Mouse (Mus musculus) WW6 (cell line): ENCODE measurements around the gene Phactr4.

ENCODE experiments used
- DNase-seq: peaks from one replicate; pipeline ENCODE4 v3.0.0-alpha.2; 2013; ENCODE audit warnings: low read depth, low spot score

The Phactr4 gene

DNA sequence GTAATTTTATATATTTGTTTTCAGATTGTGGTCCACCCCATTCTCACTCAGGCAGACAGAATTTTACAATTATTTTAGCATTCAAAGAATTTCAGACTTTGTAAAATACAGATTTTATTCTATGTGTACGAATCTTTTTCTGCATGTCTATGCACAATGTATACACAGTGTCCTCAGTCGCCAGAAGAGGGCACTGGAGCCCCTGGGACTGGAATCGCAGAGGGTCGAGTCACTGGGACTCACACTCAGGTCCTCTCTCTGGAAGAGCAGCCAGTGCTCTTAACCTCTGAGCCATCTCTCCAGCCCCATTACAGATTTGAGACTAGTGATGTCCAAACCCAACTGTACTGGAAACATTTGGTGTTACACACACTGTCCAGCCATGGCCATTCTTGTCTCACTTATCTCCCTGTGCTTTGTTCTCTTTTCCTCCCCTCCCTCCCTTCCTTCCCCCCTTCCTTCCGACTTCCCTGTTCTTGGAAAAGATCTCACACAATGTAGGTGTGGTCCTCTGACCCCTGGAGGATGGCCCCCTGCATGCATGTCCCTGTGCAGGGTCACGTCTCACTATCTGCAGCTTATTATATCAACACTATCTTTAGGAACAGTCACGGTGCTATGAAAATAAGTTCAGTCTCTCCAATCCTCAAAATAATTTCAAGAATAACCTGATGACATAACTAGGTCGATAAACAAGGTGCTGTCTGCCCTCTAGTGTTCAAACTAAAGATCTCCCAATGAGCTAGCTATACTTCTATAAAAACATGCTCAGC is 10.8 kb downstream of the Phactr4 start:
- no peak for DNase-seq

DNA sequence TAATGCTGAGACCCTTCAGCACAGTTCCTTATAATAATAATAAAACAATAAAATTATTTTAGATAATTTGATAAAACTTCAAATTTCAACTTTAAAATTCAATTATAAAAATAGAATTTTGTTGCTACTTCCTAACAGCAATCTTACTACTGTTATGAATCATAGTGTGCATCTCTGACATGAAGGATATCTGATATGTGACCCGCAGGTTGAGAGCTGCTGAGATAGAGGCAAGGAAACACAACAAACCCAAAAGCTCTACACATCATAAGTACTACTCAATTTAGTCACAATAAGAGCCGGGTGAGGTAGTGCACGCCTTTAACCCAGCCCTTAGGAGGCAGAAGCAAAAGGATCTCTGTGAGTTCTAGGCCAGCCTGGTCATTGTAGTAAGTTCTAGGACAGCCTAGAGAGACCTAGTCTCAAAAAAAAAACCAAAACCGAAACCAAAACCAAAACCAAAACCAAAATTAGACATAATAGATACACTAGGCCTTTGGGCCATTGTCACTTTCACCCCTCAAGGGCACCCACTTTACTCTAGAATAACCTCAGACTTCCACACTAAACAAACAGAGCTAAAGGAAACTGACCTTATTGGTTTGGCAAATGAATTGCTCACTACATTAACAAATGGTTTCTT is 12.6 kb downstream of the Phactr4 start:
- no peak for DNase-seq

DNA sequence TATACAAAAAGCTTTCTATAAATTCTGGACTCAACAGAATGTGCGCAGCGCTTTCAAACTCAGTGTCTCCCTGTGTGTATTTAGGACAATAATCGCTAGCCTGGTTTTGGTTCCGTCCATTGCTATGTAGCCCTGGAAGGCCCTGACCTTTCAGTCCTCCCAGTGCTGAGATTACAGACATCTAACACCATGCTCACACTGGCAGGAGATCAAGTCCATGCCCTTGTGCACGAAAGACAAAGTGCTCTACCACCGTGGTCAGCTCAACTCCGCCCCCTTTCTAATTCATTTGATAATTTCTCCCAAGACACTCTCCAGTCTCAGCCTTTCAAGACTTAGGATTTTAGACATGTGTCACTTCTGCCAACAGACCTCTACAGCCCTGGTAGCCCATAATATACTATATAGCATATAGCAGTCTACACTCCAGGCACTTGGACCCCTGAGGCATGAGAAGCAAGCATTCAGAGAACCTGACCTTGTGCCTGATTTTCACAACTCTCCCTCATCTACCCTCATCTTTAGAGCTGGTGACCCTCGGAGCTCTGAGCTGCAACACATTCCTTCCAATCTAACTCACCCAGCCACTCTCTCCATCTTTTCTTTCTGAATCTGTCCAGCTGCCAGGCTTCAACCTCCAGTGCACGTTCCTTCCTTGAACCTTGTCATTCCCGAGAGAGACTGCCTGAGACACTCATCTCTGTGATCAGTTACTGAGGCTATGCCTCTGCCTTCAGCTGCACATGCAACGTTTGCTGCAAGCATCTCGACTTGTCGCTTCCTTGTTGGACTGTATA is 15.7 kb downstream of the Phactr4 start:
- no peak for DNase-seq

DNA sequence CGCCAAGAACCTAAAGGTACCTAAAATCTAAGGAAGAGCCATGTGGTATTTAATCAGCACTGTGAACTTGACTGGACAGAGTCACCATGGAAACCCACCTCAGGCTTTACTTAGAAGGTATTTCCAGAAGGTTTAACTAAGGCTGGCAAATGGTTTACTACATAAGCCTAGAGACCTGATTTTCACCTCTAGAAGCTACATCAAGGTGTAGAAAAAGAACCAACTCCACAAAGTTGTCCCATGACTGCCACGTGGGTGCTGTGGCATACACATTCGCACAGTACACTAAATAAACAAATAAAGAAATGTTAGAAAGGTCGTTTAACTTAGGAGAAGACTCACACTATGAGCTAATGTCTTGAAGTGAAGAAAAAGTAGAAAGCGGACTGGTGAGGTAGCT is 17.7 kb downstream of the Phactr4 start:
- no peak for DNase-seq

DNA sequence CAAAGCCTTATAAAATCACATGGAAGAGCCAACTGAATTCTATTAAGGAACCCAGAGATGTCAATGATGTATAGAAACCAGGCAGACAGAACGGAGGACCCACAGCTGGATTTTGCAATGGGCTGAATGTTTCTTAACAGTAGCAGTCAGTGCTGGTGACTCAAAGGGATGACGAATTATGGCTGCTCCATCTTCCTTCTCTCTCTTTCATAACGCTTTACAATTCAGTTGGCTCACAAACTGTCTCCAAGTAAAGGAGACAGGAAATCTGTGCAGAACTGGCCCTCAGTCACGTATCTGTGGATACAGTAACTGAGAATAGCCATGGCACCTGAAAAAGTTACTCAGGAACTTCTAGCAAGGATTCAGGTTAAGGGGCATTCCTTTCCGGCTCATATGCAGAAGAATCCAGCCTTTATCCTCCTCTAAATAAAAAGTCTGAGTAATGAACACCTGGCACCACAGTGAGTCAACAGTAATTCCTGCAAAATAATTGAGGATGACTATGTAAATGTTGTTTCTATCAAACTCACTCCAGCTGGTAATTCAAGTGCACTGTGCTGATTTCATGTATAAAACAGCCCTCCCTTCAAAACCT is 19.1 kb downstream of the Phactr4 start:
- DNase-seq = no peak

DNA sequence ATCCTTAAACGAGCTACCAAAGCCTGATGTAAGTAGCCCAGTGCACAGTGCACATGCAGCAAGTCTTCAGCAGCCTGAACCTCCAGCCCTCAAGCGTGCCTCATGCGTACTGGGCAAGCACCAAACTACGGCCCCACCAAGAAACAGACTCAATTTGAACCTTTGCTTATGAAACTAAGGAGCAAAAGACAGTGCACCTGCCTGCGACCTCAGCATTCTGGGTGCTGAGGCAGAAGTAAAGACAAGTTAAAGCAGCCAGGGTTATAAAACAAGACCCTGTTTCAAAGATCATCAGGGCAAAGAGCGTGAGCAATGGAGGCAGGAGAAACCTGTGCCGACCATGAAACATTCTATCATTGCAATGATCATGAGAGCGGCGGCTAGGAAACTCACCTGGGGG is 21.3 kb downstream of the Phactr4 start:
- DNase-seq = no peak

DNA sequence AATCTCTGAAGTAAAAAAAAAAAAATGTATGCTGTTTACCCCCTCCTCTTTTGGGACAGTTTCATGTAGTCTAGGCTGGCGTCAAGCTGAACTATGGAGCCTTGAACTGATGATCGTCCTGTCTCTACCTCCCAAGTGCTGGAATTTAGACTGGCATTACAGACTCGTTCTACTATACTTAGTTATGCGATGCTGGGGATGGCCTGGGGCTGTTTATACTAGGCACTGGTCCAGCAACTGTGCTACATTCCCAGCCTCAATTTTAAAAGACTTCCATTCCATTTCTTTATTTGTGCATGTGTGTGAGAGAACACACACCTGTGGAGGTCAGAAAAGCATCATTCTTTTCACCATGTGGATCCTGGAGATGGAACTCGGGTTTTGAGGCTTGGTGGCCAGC is 23.4 kb downstream of the Phactr4 start:
- DNase-seq = no peak

DNA sequence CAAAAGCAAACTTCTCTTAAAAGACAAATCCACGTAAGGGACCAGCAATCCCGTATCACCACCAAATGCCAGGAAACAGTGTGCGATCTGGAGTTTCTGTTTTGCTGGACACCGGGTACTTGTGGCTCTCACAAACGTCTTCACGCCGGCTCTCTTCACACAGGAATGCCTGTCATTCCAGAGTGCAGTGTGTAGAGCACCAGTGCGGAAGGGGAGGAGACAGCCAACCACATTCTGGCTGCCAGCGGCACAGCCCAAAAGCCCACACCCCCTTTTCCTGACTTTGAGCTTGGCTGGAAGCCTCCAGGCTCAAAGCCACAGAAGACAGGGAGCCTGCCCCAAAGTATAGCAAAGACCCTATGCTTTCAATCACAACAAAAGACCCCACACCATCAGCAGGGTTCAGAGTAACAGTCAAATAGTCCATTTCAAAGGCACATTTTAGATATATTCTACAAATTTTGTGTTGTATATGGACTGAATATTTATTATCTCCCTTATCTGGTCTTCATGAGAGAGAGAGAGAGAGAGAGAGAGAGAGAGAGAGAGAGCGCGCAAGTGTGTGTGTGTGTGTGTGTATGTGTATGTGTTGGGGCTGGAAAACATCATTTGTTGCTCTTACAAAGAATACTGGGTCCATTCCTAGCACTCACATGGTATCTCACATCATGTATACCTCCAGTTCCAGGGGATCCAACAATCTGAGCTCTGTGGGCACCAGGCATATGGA is 24.1 kb downstream of the Phactr4 start:
- peak; percentile 47 for DNase-seq

DNA sequence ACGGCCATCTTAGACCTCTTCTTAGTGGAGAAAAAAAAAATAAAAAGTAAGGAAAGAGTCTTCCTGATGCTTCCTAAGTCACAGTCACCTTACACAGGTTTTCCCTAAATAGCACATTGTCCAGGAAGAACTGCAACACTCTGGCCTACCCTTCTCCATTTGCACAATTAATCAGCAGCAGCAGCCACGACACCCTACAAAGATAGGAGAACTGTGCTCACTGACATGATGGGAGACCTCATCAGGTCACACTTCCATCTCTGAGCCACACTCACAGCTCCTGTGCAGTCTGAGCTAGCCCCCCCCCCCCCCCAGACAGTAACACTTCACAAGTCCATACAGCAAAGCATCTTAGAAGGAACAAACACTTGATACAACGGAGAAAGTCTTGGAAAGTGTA is 25.2 kb downstream of the Phactr4 start:
- DNase-seq = no peak

DNA sequence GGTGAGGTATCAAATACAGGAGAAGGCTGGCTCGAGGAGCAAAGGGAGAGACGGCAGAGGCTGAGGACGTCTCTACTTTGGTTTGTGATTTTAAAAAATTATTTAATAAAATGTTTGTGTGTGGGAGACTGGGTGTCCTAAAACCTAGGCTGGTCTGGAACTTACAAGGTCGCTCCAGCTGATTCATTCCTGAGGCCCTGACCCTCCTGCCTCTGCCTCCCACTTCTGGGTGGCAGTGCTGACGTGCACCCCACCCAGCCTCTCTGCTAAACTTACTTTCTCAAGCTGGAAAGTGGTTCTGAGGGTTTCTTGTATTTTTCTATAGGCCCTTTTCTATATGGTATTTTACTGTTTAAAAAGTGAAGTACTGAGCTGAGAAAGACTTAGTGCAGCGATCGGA is 26.0 kb downstream of the Phactr4 start:
- no peak for DNase-seq

DNA sequence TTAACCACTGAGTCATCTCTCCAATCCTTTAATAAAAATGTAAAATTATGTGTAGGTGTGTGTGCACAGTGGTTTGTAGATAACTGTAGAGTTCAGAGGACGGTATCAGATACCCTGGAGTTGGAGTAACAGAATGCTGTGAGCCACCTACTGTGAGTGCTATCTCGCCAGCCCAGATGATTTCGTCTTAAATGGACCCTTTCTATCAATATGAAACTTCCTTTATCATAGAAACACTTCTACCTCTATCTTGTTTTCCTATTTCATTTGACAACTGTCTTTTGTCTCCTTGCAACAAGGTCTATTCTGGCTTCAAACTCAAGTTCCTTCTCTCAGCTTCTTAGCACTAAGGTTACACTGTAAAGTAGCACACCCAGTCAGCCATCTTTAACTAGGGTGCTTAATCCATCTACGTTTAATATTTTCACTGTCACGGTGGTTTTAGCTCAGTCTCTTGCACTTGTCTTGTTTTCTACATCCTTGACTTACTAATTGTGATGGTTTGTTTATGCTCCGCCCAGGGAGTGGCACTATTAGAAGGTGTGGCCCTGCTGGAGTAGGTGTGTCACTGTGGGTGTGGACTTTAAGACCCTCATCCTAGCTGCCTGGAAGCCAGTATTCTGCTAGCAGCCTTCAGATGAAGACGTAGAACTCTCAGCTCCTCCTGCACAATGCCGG is 31.1 kb downstream of the Phactr4 start:
- DNase-seq = no peak

DNA sequence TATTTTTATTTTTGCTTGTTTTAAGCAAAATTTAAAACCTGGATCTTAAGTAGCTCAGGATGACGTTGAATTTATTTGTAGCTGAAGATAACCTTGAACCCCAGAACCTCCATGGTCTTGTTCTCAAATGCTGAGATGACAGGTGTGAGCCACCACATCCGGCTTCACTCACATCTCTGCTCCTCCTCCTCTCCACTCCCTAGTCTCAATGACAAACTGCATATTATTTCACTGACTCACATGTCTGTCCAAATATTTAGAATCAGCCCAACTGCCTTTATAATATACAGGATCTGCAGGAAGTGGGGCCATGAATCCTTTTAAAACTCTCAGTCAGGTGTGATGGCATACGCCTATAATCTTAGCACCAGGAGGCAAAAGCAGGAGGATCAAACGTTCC is 33.0 kb downstream of the Phactr4 start:
- no peak for DNase-seq

DNA sequence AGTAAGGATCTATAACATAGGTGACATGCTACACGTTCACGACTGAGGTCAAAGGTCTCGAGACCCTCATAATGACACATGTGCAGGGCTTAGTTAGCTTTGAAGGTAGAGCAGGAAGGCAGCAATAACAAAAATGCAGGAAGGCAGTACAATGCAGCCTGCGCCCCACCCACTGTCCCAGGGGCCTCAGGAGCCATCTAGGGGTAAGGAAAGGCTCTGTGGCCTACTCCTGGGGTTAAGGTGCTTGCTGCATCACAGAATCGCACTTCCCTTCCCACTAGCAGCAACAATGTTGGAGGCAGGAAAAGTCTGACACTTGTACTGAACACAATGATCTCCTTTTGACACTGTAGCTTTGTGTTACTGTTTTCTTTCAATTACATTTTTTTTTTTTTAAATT is 34.7 kb downstream of the Phactr4 start:
- no peak for DNase-seq

DNA sequence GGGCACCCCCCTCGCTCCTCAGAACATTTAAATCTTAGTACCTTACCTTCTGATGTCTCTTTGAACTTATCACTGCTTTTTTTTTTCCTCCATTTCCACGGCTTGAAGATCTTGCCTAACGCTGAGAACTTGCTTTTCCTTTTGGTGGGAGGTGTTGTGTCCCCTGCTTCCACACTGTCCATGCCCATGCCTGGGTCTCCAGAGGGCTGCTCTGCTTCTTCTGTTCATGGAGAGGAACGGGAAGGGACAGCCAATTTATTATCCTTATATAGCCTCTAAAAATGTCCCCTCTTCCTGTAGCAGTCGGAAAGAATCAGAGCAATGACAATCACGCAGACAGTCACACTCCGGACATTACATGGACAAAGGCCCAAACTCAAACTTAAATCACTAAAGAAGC is 35.4 kb downstream of the Phactr4 start:
- no peak for DNase-seq

DNA sequence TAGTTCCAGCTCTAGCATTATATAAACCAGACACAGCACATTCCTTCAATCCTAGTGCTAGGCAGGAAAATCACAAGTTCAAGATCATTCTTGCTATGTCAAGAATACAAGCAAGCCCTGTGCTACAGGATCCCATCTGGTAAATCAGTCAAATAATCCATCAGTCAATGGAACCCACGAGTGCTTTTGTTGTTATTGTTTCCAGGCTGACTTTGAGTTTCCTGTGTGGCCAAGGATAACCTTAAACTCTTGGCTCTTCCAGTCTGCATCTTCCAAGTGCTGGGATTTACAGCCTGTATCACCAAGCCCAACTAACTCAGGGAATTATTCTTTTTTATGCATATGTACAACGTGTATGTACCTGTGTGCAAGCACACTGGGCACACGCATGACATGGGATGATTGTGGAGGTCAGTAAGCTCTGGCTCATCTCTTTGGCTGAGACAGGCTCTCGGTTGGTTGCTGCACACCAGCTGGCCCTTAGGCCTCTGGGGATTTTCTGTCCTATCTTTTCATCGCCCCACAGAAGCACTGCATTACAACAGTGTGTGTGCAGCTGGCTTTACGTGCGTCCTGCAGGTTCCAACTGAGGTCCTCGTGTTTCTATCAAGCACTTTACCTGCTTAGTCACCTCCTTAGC is 36.4 kb downstream of the Phactr4 start:
- DNase-seq = no peak

DNA sequence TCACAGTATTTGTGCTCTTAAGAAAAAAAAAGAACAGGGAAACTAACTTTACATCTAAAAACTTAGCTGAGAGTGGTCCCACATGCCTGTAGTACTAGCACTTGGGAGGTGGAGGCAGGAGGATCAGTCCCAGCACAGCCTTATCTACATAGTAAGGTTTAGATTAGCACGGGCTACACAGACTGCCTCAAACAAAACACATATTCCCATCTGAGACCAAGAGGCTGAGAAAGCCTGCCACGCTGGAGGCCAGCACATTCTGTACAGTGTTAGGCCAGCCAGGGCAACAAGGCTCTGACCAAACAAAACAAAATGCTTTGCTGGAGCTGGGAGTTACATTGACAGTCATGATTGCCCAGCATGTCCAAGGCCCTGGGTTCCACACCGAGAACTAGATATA is 38.8 kb downstream of the Phactr4 start:
- DNase-seq = no peak

DNA sequence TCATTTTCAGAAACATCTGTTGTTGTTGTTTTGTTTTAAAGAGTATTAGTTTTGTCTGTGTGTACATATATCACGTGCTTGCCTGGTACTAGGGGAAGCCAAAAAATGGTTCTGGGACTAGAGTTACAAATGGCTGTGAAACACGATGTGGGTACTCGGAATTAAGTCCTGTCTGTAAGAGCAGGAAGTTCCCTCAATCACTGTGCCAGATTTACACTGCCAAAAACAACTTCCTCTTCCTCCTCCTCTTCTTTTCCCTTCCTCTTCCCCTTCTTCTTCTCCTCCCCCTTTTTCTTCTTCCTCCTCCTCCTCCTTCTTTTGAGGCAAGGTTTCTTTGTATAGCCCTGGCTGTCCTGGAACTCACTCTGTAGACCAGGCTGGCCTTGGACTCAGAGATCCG is 40.0 kb downstream of the Phactr4 start:
- DNase-seq = no peak

DNA sequence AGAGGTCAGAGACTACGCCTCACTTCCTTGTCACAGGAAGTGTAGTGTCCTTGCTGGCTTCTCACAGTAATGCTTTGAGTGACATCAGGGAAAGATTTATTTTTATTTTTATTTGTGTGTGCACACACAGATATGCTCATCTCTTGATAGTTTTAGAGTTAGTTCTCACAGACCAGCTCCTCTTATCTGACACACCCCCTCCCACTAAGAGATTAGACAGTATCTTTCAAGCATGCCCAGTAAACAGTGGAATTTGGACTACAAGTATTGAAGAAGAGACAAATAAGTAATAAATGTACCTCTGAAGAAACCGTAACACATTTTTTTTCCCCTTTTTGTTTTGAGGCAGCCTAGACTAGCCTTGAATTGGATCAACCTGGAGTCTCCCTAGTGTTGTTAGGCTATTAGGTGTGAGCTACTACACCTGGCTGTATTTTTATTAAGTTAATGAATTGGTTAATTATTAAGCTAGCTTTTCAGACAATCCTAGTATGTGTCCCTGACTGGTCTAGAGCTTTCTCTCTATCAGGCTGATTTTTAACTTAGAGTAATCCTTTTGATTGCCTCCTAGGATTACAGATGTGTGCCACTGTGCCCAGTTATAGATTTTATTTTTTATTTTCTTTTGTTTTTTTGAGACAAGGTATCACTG is 41.2 kb downstream of the Phactr4 start:
- DNase-seq = no peak

DNA sequence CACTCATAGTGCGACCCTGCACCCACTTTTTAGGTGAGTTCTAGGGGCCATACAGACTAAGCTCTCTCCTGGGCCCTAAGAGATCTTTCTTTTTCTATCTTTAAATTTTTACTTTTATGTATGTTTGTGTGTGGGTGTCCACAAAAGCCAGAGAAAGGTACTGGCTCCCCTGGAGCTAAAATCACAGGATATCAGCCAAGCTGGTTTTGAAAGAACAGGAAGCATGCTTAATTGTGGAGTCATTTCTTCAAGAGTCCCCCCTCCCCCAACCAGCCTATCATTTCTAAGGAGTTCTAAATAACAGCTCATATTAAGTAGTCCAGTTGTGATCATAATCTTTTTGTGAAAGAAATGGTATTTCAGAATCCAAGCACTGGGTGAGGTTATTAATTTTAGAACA is 48.5 kb downstream of the Phactr4 start:
- DNase-seq = no peak
